Mouse (Mus musculus) heart, adult 8-10 months (tissue): ENCODE measurements around the gene Cflar. TPM values are rescaled to one million over a fixed set of nuclear protein-coding genes. Genes with fewer than 3 reads are reported as not detected.

Experiments
- DNase-seq: peaks from one replicate; pipeline ENCODE4 v3.0.0; 2022; ENCODE audit warnings: low spot score
- total RNA-seq, 4 experiments: library from RNA; stranded (reverse); gene quantifications; 2 replicates each; pipeline ENCODE4 v1.2.4; 2022

Cflar gene
- total RNA-seq, 4 experiments from 2014 or later = 43.5 to 60.4 (median 50.3) TPM

DNA sequence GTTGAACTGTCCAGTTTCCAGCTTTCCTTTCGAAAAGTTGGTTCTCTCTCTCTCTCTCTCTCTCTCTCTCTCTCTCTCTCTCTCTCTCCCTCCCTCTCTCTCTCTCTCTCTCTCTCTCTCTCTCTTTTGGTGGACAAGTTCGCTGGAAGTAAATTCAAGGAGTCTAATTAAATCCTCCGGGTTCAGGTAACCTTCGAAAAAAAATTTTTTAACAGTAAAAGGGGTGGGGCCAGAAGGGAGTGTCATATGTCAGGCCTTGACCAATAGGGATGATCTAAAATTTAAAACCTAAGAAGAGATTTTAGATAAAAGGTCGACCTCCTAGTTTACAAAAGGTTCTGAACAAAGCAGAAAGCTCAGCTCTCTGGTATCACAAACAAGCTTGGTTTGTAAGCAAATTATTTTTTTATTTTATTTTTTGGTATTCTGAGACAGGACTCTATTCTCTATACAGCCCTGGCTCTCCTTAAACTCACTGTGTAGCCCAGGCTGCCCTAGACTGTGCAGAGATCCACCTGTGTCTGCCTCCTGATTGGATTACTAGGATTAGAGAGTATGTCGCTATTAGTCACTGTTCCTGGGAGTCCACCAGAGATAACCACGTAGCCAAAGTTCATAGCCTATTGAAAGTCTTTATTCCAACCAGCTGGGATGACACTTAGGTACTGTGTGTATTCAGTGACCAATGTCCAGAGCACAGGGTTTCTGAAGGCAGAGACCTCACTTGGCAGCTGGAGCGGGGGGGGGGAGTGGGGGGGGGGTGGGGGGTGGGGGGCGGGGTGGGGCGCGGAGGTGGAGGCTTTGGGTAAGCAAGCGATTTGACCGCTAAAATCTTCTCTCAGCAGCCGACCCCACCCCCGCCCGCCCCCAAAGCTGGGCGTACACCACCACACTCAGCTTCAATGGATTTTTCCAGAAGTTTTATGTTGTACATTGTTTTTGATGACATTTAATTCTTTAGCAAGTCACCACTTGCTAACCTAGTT is 1.1 kb downstream of the Cflar start:
- DNase-seq = peak; percentile 81

GRCm38 (mm10) chr1:58713081-58713892 is 2.0 kb downstream of the Cflar start:
- DNase-seq = peak; percentile 85

GRCm38 (mm10) chr1:58713893-58714231 is 2.6 kb downstream of the Cflar start:
- DNase-seq = peak; percentile 82

DNA sequence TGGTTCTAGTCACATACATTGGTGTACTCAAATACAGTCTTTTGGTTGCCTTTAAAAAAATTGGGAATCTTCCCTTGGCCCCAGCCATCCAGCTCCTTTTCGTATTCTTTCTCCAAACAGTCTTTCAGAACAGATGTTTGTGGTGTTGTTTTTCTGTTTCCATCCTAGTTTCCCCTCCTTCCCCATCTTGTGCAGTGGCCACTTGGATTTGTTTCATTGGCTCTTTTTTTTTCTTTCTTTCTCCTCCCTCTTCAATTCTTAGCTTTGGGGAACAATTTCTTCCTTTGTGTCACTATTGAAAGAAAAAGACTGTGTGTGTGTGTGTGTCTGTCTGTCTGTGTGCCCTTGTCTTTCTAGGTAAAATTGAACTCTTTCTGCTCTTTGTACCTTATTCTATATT is 3.1 kb downstream of the Cflar start:
- DNase-seq = no peak

DNA sequence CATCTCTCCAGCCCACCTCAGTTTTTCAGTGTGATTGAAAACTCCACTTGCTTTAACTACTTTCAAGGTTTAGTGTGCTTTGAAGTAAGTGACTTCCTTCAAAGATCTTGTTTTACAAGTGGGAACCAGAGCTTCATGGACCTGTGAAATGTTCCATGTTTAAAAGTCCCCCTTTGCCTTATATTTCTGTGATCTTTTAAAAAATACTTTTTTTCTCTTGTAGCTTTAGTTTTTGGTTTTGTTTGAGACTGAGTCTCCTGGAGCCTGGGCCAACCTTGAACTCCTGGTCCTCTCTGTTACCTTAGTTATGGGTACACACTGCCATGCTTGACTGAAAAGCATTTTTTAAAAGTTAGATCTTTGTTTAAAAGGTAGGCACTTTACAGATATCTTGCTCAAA is 4.2 kb downstream of the Cflar start:
- DNase-seq = no peak

DNA sequence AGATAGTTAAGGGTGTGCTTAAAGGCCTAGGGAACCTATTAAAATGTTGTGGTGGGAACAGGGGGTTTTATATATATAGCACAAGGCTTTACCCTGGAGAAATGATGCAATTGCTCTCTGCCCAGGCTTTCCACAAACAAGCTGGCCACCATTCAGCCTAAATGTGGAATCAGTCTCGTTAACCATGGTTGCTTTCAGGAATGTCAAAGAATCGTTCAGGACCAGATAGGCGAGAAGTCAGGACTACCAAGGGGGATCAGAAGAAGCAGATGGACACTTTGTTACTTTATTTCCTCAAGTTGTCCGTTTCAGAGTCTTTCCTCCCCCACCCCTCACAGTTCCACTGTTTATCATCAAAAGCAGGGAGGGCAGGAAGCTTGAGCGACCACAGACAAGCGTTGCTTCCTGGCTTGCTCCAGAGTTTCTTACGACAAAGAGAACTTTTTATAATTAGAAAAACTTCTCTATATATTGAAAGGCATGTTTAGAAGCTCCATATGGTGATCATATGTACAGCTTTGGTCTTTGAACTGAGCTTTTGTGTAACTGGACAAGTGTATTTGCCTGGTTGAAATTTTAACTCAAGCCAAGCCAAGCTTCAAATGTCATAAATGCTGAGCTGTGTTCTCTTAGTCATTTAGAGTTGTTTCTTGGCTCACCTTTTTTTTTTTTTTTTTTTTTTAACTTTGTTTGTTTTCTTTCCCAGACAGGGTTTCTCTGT is 5.0 kb downstream of the Cflar start:
- DNase-seq = no peak

DNA sequence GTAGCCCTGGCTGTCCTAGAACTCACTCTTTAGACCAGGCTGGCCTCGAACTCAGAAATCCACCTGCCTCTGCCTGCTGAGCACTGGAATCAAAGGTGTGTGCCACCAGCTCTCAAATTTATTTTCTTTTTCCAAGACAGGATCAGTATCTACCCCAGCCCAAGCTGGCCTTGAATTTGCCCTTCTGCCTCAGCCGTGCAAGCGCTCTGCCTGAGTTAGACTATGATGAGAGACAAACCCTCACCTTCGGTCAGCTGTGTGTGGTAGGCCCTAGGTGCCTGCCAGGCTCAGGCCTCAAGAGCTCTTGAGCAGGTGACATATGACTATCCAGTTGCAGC is 5.5 kb downstream of the Cflar start:
- DNase-seq = no peak

- DNase-seq = no peak
Observed at GRCm38 (mm10) chr1:58717589-58718270, 6.4 kb downstream of the Cflar start.

DNA sequence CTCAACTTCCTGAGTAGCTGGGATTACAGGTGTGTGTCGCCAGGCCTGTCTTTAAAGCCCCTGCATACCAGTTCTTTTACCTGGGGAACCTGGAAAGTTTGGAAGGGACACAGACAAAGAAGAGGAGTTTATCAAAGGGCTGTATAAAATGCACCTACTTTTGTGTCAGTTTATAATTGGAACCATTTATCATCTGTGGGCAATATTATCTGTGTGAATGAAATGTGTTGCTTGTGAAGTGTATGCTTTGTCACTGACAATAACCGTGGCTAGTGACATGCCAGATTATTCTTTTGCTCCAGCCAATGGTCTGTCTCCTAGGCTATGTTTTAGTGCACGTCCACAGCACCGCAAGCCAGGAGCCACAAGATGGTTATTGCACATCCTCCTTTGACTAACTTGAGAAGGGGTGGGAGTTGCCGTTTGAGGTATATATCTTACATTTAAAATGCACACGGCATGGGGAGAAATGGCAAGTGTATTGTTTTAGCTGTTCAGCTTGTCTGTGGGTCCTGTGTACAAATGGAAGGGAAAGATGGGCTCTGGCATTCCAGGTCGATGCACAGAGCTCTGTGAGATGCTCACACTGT is 8.1 kb downstream of the Cflar start:
- DNase-seq = no peak

DNA sequence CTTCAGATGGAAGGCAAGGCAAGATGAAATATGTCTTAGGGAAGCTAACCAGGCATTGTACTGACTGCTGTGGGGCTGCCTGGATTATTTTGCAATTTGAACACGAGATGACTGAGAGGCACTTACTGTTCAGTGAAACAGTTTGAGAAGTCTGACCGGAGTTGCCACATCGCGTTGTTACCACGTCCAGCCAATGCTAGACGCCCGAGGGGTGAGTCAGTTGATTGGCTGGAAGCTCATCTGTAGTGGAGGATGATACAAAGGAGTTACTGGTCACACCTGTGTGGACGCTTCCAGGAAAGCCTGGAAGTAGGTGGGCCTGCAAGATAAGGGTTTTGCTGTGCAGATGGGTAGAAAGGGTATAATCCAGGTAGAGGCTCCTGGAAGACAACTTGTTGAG is 8.8 kb downstream of the Cflar start:
- DNase-seq = no peak

GRCm38 (mm10) chr1:58720988-58721387 is 9.7 kb downstream of the Cflar start:
- DNase-seq = no peak

GRCm38 (mm10) chr1:58722115-58722938 is 11.0 kb downstream of the Cflar start:
- no peak for DNase-seq

DNA sequence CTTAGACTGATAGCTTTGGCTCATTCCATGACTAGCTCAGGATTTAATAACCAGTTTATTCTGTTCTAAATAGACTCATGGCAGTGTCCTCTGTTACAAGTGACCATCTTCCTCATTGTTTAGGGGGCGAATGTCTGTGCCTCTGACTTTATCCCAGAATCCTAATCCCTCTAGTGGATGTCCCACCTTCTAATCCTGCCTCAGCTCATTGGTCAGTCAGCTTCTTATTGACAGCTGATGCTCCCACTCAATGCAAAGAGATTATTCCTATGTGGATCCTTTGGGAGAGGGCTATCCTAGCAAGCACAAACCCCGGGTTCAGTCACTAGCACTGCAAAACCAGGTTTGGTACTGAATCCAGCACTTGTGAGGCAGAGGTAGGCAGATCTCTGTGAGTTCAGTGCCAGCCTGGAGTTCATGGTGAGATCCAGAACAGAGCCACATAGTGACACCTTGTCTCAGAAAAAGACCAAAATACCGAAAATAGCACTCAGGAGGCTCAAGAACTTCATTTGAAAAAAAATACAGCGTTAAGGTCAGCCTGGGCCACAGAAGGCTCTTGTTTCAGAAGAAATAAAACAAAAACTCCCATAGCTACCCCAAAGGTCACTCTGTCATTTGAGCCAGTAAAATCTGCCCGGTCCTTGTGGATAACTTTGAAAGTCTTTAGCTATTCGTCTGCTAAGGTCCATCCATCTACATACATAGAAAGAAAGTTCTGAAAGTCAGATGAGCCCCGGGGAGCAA is 11.9 kb downstream of the Cflar start:
- no peak for DNase-seq

GRCm38 (mm10) chr1:58723809-58724405 is 12.6 kb downstream of the Cflar start:
- no peak for DNase-seq

- no peak for DNase-seq
Observed at GRCm38 (mm10) chr1:58724533-58724932, 13.2 kb downstream of the Cflar start.

DNA sequence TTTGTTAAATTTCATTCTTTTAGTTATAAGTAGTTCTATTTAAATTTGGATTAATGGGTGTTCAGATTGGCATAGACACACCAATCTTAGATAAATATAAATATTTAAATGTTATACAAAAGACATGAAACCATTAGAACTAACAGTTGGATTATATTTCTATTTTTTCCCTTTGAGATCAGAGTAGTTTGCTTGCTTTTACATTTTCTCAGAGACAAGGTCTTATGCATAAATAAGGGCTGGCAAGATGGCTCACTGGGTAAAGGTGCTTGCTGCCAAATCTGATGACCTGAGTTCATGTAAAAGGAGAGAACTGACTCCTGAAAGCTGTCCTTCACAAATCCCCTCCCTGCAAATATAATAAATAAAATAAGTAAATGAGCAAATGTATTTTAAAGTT is 13.8 kb downstream of the Cflar start:
- no peak for DNase-seq

- DNase-seq = no peak
Observed at GRCm38 (mm10) chr1:58725767-58726166, 14.5 kb downstream of the Cflar start.

DNA sequence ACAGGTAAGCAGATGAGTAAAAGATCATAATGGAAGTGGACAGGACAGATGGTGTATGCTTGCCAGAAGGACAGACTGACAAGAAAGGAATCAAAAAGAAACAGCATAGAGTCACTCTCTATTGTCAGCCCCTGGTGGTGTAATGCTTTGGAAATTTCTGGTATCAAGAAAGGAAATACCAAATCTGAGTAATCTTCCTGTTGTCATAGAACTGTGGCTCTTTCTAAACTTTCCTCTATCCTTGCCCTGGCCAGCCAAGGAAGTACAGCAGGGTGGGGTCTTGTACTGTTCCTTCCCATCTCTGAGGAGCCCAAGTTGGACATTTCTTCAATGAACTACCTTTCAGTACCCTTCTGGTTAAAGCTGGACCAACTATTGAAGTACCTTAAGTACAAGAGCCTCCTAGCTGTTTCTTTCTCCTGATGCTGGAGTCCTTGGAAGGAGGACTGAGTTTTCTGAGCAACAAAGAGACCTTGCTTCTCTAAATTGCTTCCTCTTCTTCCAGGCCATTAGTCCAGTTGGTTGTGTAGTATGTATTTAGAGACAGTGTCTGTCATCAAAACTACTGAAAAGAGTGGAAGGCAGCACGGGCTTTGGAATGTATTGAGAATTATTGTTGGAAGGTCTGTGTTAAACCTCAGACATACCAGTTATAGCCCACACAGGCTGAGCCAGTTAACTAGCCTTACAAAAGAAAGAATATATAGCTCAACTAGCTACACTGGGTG is 15.9 kb downstream of the Cflar start:
- peak; percentile 83 for DNase-seq
